Mouse (Mus musculus) bone marrow macrophage, adult 2 months (primary cell): ENCODE measurements around the gene Chst3.

ENCODE experiments used
- CTCF ChIP-seq: IDR thresholded peaks from 2 replicates; pipeline ENCODE4 v1.5.1; 2012; ENCODE audit warnings: low read depth, mild to moderate bottlenecking, low read length, moderate library complexity
- POLR2A ChIP-seq: IDR thresholded peaks from 2 replicates; pipeline ENCODE4 v1.6.1; 2012; ENCODE audit warnings: mild to moderate bottlenecking, low read depth, low read length, borderline replicate concordance

- TF ChIP-seq CTCF: no peak
- TF ChIP-seq POLR2A: no peak
Measured at GRCm38 (mm10) chr10:60207166-60207705, 11.8 kb downstream of the Chst3 start.
